Mouse (Mus musculus) cortical plate, adult 2 months (tissue): ENCODE data around the gene Majin.

Source experiments
- CTCF ChIP-seq: fragments of 200-500 bp; IDR thresholded peaks from 2 replicates; pipeline ENCODE4 v1.5.1; 2011; ENCODE audit warnings: mild to moderate bottlenecking, control low read depth, low read length; ENCODE audit not compliant: insufficient read depth; ENCODE audit errors: extremely low read depth
- POLR2A ChIP-seq: fragments of 200-500 bp; IDR thresholded peaks from 2 replicates; pipeline ENCODE4 v1.6.1; 2011; ENCODE audit warnings: mild to moderate bottlenecking, low read length, control low read depth; ENCODE audit not compliant: insufficient read depth; ENCODE audit errors: extremely low read depth

DNA sequence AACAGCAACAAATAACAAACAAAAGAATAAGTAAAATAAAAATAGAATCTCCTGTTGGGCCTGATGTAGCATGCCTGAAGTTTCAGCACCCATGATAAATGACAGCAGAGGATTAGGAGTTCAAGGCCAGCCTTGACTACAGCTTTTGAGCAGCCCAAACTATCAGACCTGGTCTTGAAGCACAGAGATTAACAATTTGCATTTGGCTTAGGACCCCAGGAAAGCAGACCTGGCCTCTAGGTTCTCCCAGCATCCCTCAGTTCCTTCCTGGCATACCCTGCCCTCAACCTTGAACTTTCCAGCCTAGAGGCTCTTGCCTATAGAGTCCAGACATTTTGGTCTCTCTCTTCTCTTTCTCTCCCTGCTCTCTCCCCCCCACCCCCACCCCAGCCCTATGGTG lies 54.6 kb downstream of the Majin start:
- no peak for TF ChIP-seq CTCF
- TF ChIP-seq POLR2A, result no peak
